Mouse (Mus musculus) stomach, embryonic 15.5 days (tissue): Measurements from ENCODE around the gene Metrn. TPM values are rescaled to one million over a fixed set of nuclear protein-coding genes. Genes with fewer than 3 reads are reported as not detected.

Experiments used
- ATAC-seq: fragments of 200-750 bp; cut with Nextera tagmentation; 2 replicates; pipeline ENCODE4 v1.8.0; 2017; ENCODE audit warnings: low read depth, moderate number of reproducible peaks, moderate TSS enrichment; ENCODE audit not compliant: insufficient read depth, low FRiP score
- H3K27ac ChIP-seq: fragments of 300-500 bp; sonication (generic); 2 replicates; pipeline ENCODE4 v1.5.1; 2015; ENCODE audit warnings: mild to moderate bottlenecking, inconsistent platforms
- H3K27me3 ChIP-seq: fragments of 300-500 bp; sonication (generic); replicated peaks from 2 replicates; pipeline ENCODE4 v1.6.1; 2015; ENCODE audit warnings: inconsistent platforms
- H3K36me3 ChIP-seq: fragments of 300-500 bp; sonication (generic); 2 replicates; pipeline ENCODE4 v1.6.1; 2015; ENCODE audit warnings: inconsistent platforms
- H3K4me1 ChIP-seq: fragments of 300-500 bp; sonication (generic); 2 replicates; pipeline ENCODE4 v1.6.1; 2015; ENCODE audit warnings: inconsistent platforms
- H3K4me2 ChIP-seq: fragments of 300-500 bp; sonication (generic); 2 replicates; pipeline ENCODE4 v1.6.1; 2015; ENCODE audit warnings: mild to moderate bottlenecking, inconsistent platforms
- H3K4me3 ChIP-seq: fragments of 300-500 bp; sonication (generic); replicated peaks from 2 replicates; pipeline ENCODE4 v1.5.1; 2015; ENCODE audit warnings: inconsistent platforms
- H3K9ac ChIP-seq: fragments of 300-500 bp; sonication (generic); 2 replicates; pipeline ENCODE4 v1.6.1; 2015; ENCODE audit warnings: inconsistent platforms
- H3K9me3 ChIP-seq: fragments of 300-500 bp; sonication (generic); 2 replicates; pipeline ENCODE4 v1.6.1; 2016; ENCODE audit warnings: inconsistent platforms
- WGBS: fragments of 180-500 bp; shearing (Covaris S2); methylation state at CpG from one replicate; pipeline ENCODE4 v1.1.7; 2015; 5-methylcytosine and 5-hydroxymethylcytosine counted together
- polyA plus RNA-seq: library from polyadenylated mRNA; unstranded; fragments of >200 nt; fragmentation: Nextera tagmentation; extraction: Ambion mirVana; gene quantifications from 2 replicates; pipeline ENCODE4 v1.2.1, GENCODE M21; 2015

Metrn gene
- polyA plus RNA-seq, 1 experiment from 2014 or later: 46.6 TPM

DNA sequence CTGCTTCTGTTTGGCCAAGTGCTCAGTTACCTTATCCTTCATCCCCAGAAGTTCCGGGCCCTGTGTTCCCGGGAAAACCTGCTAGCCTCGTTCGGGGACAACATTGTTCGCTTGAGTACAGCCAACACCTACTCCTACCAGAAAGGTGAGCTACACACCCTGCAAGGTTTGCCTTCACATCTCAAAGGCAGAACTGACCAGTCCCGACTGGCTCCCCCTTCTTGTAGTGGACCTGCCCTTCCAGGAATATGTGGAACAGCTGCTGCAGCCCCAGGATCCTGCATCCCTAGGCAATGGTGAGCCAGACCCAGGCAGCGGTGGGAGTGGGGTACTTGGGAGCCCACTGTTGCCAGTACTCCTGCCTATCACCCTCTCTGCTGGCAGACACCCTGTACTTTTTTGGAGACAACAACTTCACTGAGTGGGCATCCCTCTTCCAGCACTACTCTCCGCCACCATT lies 32.7 kb upstream of the Metrn start:
- 36% methylated on average over 8 of the region's 8 CpGs for WGBS
- Histone ChIP-seq H3K27ac (peak overlapping the region; percentile 91), H3K4me1 (peaks cover 61% of the 10 kb centered on the region), H3K4me3 (peak overlapping the region; percentile 61), H3K9me3 (no peaks in the 10 kb centered on the region), H3K36me3 (peaks cover 19% of the 10 kb centered on the region), H3K9ac (peak overlapping the region; percentile 60; the same call in 1 of the 2 replicates), H3K4me2 (peak overlapping the region; percentile 75), H3K27me3 (no peaks in the 10 kb centered on the region)
- no peak for ATAC-seq

DNA sequence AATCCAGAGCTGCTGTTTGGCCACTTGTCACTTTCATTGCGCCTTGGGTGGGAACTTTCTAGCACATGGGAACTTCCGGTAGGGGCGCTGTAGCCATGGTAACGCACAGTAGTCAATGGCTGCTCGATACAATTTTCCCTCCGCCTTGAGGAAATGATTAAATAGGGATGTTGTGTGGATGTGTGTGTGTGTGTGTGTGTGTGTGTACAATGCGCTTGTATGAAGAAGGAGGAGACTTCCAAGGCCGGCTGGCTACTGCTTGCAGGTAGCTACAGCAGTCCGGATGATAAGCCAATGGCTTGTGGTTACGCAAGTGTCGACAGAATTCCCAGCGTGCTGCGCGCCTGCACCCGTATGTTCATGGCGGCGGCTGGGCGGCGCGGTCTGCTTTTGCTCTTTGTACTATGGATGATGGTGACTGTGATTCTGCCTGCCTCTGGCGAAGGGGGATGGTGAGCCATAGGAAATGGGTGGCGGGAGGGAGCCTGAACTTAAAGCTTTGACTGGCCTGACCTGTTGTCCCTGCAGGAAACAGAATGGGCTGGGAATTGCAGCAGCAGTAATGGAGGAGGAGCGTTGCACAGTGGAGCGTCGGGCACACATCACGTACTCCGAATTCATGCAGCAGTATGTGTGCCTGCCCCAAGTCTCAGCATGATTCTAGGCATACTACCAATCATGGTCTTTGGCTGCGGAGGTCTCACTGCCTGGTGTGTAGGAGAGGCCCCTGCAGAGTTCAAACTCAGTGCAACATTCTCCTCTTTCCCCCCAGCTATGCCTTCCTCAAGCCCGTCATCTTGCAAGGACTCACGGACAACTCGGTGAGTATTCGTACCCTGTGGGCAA lies 32.0 kb upstream of the Metrn start, which contains the start of gene Jmjd8:
TSS of gene Jmjd8 (plus strand) at position 156 of the 846 bp plus-strand sequence.
- Histone ChIP-seq H3K36me3 (peaks cover 19% of the 10 kb centered on the region), H3K4me2 (peak within 1 kb of the TSS; percentile 75), H3K4me1 (peaks cover 61% of the 10 kb centered on the region), H3K27ac (peak within 1 kb of the TSS; percentile 91), H3K9me3 (no peaks in the 10 kb centered on the region), H3K4me3 (peak within 1 kb of the TSS; percentile 61), H3K27me3 (no peaks in the 10 kb centered on the region), H3K9ac (peak within 1 kb of the TSS; percentile 60; the same call in 1 of the 2 replicates)
- WGBS: under 1% methylated on average over 32 of the region's 32 CpGs
- peak; percentile 28 for ATAC-seq

DNA sequence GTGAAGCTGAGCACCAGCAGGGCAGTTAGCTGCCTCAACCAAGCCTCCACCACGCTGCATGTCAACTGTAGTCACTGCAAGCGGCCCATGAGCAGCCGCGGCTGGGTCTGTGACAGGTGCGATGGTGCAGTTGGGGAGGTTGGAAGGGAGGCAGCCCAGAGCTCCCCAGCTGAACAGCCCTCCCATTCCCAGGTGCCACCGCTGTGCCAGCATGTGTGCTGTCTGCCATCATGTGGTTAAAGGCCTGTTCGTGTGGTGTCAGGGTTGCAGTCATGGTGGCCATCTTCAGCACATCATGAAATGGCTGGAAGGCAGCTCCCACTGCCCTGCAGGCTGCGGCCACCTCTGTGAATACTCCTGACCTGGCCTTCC lies 31.3 kb upstream of the Metrn start:
- peaks cover 59% of the 10 kb centered on the region for H3K4me1 ChIP-seq
- H3K27me3 ChIP-seq: no peaks in the 10 kb centered on the region
- H3K27ac ChIP-seq: peak overlapping the region; percentile 91; the same call in 1 of the 2 replicates
- no peak for ATAC-seq
- H3K9me3 ChIP-seq: no peaks in the 10 kb centered on the region
- peak overlapping the region; percentile 75 for H3K4me2 ChIP-seq
- 84% methylated on average over 8 of the region's 8 CpGs for WGBS
- 0 out of 2 replicates have a peak overlapping the region, but pooled peaks have one; percentile 14 for H3K9ac ChIP-seq
- H3K4me3 ChIP-seq: peak overlapping the region; percentile 61
- H3K36me3 ChIP-seq: peaks cover 19% of the 10 kb centered on the region

DNA sequence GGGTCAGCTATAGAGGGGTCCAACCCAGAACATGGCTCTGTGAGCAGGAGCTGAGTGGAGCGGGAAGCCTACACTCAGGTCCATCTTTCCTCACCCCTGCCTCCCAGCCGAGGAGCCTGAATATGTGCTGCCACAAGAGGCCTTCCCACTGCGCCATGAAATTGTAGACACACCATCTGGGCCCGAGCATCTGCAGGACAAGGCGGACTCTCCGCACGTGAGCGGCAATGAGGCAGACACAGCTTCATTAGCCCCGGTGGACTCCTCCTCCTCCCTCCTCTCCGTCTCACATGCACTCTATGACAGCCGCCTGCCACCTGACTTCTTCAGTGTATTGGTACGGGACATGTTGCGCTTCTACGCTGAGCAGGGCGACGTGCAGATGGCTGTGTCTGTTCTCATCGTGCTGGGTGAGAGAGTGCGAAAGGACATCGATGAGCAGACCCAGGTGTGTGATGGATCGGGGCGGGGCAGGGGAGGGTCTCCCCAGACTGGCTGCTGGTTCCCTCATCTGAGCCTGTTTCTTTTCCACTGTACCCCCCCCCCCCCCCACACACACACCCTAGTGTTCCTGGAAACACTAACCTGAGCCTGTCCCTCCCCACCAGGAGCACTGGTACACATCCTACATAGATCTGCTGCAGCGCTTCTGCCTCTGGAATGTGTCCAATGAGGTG lies 30.7 kb upstream of the Metrn start:
- ATAC-seq: no peak
- 0 out of 2 replicates have a peak overlapping the region, but pooled peaks have one; percentile 91 for H3K27ac ChIP-seq
- no peaks in the 10 kb centered on the region for H3K9me3 ChIP-seq
- H3K36me3 ChIP-seq: peaks cover 19% of the 10 kb centered on the region
- H3K4me2 ChIP-seq: no peak overlapping the region
- no peaks in the 10 kb centered on the region for H3K27me3 ChIP-seq
- peaks cover 59% of the 10 kb centered on the region for H3K4me1 ChIP-seq
- no peak overlapping the region for H3K4me3 ChIP-seq
- H3K9ac ChIP-seq: no peak overlapping the region
- 91% methylated on average over 22 of the region's 22 CpGs for WGBS

DNA sequence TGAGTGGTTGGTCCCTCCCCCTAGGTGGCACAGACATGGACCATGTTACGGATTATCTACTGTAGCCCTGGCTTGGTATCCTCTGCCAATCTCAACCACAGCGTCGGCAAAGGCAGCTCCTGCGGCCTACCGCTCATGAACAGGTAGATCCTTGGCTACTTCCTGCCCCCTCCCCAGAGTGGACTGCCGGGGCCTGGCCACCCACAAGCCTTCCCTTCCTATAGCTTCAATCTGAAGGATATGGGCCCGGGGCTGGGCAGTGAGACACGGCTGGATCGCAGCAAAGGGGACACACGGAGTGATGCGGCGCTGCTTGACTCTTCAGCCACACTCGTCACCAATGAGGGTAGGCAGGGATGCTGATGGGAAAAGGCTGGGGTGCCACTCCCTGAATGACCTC lies 30.1 kb upstream of the Metrn start:
- Histone ChIP-seq H3K4me3 (no peak overlapping the region), H3K27me3 (0 out of 2 replicates have a peak, but pooled peaks cover 4% of the 10 kb centered on the region), H3K4me2 (no peak overlapping the region), H3K9ac (no peak overlapping the region), H3K4me1 (peaks cover 57% of the 10 kb centered on the region), H3K9me3 (no peaks in the 10 kb centered on the region), H3K27ac (no peak overlapping the region), H3K36me3 (peaks cover 19% of the 10 kb centered on the region)
- no peak for ATAC-seq
- WGBS: 93% methylated on average over 13 of the region's 13 CpGs

DNA sequence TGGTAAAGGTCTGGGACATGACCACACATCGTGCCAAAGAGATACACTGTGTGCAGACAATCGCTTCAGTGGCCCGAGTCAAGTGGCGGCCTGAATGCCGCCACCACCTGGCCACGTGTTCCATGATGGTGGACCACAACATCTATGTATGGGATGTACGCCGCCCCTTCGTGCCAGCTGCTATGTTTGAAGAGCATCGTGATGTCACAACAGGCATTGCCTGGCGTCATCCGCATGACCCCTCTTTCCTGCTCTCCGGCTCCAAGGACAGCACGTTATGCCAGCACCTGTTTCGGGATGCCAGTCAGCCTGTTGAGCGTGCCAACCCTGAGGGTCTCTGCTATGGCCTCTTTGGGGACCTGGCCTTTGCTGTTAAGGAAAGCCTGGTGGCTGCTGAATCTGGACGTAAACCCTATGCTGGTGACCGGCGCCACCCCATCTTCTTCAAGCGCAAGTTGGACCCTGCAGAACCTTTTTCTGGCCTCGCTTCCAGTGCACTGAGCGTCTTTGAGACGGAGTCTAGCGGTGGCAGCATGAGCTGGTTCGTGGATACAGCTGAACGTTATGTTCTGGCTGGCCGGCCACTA lies 29.1 kb upstream of the Metrn start:
- Histone ChIP-seq H3K27me3 (0 out of 2 replicates have a peak, but pooled peaks cover 4% of the 10 kb centered on the region), H3K4me2 (no peak overlapping the region), H3K9me3 (no peaks in the 10 kb centered on the region), H3K27ac (no peak overlapping the region), H3K4me3 (no peak overlapping the region), H3K9ac (no peak overlapping the region), H3K4me1 (peaks cover 48% of the 10 kb centered on the region), H3K36me3 (peaks cover 14% of the 10 kb centered on the region)
- no peak for ATAC-seq
- WGBS: 94% methylated on average over 27 of the region's 27 CpGs

DNA sequence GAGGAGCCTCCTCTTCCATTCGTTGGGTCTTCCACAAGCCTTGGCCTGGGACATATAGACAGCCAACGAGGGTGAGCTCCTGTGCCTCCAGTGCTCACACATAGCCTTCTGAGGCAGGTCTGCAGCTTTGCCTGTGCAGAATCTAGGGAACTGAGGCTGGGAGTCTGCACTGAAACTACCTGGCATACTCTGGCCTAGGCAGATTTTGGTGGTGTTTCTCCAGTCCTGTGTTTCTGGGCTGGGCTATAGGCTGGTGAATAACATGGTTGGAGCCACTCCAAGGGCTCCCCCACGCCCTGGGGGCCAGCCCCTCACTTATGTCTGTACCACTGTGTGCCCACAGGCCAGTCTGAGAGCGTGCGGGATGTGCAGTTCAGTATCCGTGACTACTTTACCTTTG lies 28.4 kb upstream of the Metrn start:
- Histone ChIP-seq H3K27ac (no peak overlapping the region), H3K9ac (no peak overlapping the region), H3K36me3 (peaks cover 6% of the 10 kb centered on the region; the same call in 1 of the 2 replicates), H3K9me3 (no peaks in the 10 kb centered on the region), H3K4me2 (no peak overlapping the region), H3K4me1 (peaks cover 41% of the 10 kb centered on the region), H3K27me3 (peaks cover 8% of the 10 kb centered on the region), H3K4me3 (no peak overlapping the region)
- ATAC-seq: no peak
- 87% methylated on average over 6 of the region's 6 CpGs for WGBS

DNA sequence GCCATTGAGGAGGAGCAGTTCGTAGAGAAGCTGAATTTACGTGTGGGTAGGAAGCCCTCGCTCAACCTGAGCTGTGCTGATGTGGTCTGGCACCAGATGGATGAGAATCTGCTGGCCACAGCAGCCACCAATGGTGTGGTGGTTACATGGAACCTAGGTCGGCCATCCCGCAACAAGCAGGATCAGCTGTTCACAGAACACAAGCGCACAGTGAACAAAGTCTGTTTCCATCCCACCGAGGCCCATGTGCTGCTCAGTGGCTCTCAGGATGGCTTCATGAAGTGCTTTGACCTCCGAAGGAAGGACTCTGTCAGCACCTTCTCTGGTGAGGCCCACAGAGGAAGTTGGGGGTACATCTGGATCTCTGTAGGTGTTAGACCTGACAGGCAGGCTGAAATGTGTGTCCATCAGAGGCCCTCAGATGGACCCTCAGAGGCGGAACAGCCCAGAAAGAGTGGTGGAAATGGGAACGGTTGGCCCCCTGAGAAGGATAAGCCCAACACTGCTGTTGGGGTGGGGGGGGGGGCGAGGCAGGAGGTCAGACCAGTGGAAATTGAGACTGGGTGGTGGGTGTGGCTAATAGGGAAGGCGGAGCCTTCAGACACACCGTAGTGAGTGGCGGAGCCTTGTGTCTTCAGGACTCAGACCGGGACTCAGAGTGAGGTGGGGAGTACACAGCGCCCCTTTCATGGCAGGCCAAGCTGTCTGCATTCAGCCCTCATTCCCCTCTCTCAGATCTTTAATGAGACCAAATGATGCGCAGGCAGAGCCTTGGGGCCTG lies 27.6 kb upstream of the Metrn start:
- 68% methylated on average over 16 of the region's 17 CpGs for WGBS
- Histone ChIP-seq H3K4me1 (peaks cover 33% of the 10 kb centered on the region), H3K4me2 (peak overlapping the region; percentile 71), H3K4me3 (peak overlapping the region; percentile 60), H3K27me3 (peaks cover 15% of the 10 kb centered on the region), H3K9ac (no peak overlapping the region), H3K27ac (no peak overlapping the region), H3K36me3 (peaks cover 6% of the 10 kb centered on the region; the same call in 1 of the 2 replicates), H3K9me3 (no peaks in the 10 kb centered on the region)
- ATAC-seq: no peak

DNA sequence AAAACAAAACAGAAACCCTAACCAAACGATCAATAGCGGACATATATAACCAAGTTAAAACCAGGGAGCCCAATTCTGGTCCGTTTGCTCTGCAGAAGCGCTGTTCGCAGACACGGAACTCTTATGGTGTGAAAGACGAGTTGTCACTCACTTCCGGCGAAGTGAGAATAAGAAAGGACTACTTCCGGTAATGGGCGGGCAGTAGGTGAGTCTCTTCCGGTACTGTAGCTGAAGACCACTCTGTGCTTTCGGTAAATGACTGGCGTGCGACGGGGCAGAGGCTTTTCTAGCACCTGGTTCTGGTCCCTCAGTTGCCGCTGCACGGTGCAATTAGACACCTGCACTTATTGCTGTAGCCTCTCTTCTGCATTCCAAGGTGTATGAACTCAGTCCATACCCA lies 26.5 kb upstream of the Metrn start, which contains the start of gene Wdr24:
TSS of gene Wdr24 (plus strand) at position 176 of the 400 bp plus-strand sequence.
- Histone ChIP-seq H3K4me1 (peaks cover 33% of the 10 kb centered on the region), H3K4me3 (peak within 1 kb of the TSS; percentile 60), H3K9ac (peak within 1 kb of the TSS; percentile 25; the same call in 1 of the 2 replicates), H3K9me3 (no peaks in the 10 kb centered on the region), H3K27ac (no peak within 1 kb of the TSS), H3K4me2 (peak within 1 kb of the TSS; percentile 71), H3K36me3 (peaks cover 6% of the 10 kb centered on the region; the same call in 1 of the 2 replicates), H3K27me3 (peaks cover 26% of the 10 kb centered on the region)
- peak; percentile 65 for ATAC-seq
- under 1% methylated on average over 18 of the region's 18 CpGs for WGBS

DNA sequence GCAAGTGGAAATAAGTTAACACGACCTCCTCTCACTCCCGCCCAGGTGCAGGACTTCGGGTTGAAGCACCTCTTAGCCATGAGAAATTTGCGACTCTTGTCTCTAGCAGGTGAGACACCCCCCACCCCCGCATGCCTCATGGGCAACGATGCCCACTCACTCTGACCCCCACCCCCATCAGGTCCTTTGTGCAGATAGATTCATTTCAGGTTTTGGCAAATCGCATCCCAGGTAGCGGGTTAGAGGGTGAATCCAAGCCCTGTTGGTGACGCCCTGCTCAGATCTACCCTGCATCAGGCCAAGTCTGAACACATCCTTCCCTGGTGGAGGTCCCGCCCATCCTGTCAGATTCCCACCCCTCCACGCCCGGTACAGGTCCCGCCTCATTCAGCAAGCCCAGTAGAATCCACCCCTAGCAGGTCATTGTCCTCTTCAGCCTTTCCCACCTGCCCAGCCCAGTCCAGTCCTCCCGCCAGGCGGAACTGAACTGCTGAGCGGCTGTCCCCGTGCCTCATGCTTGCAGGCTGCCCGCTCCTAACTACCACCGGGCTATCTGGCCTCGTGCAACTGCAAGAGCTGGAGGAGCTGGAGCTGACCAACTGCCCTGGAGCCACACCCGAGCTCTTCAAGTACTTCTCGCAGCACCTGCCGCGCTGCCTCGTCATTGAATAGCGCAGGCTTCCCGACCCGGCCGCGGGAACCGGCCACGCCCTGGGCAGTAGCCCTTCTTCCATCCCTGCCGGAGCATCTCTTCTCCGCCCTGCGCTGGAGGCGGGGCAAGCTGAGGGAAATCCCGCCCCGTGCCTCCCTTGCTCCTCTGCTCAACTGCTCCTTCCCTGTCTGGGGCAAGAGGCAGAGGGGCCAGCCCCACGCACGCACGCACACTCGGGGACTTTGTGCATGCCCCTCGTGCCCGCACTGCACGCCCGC lies 22.2 kb upstream of the Metrn start:
- no peak overlapping the region for H3K9ac ChIP-seq

More for the DNA sequence above, 22.2 kb upstream of the Metrn start:
- no peaks in the 10 kb centered on the region for H3K36me3 ChIP-seq
- H3K4me2 ChIP-seq: peak overlapping the region; percentile 46
- H3K27me3 ChIP-seq: peaks cover 37% of the 10 kb centered on the region
- WGBS: 7% methylated on average over 46 of the region's 46 CpGs
- H3K27ac ChIP-seq: no peak overlapping the region
- H3K9me3 ChIP-seq: no peaks in the 10 kb centered on the region
- ATAC-seq: peak; percentile 24; the same call in 1 of the 2 replicates
- peaks cover 8% of the 10 kb centered on the region for H3K4me1 ChIP-seq
- peak overlapping the region; percentile 17; the same call in 1 of the 2 replicates for H3K4me3 ChIP-seq
